Mouse (Mus musculus) liver, embryonic 13.5 days (tissue): Measurements from ENCODE around the gene Padi2. TPM values are rescaled to one million over a fixed set of nuclear protein-coding genes. Genes with fewer than 3 reads are reported as not detected.
A peak's percentile ranks its signal among the peaks of the same experiment; 100 is the strongest.

Experiments
- ATAC-seq: fragments of 200-750 bp; cut with Nextera tagmentation; 2 replicates; pipeline ENCODE4 v1.8.0; 2017; ENCODE audit warnings: low read depth, mild to moderate bottlenecking, moderate number of reproducible peaks, moderate library complexity
- DNase-seq: peaks from one replicate; pipeline ENCODE4 v3.0.0; 2022
- H3K27ac ChIP-seq: fragments of 300-500 bp; sonication (generic); 2 replicates; pipeline ENCODE4 v1.5.1; 2015; ENCODE audit warnings: moderate library complexity, mild to moderate bottlenecking, inconsistent platforms
- H3K27me3 ChIP-seq: fragments of 300-500 bp; sonication (generic); 2 replicates; pipeline ENCODE4 v1.6.1; 2015; ENCODE audit warnings: mild to moderate bottlenecking, inconsistent platforms
- H3K36me3 ChIP-seq: fragments of 300-500 bp; sonication (generic); 2 replicates; pipeline ENCODE4 v1.6.1; 2015; ENCODE audit warnings: mild to moderate bottlenecking, inconsistent platforms
- H3K4me1 ChIP-seq: fragments of 300-500 bp; sonication (generic); replicated peaks from 2 replicates; pipeline ENCODE4 v1.6.1; 2015; ENCODE audit warnings: inconsistent platforms
- H3K4me2 ChIP-seq: fragments of 300-500 bp; sonication (generic); 2 replicates; pipeline ENCODE4 v1.6.1; 2015; ENCODE audit warnings: inconsistent platforms, mild to moderate bottlenecking, moderate library complexity
- H3K4me3 ChIP-seq: fragments of 300-500 bp; sonication (generic); replicated peaks from 2 replicates; pipeline ENCODE4 v1.5.1; 2015; ENCODE audit warnings: mild to moderate bottlenecking, inconsistent platforms
- H3K9ac ChIP-seq: fragments of 300-500 bp; sonication (generic); 2 replicates; pipeline ENCODE4 v1.6.1; 2015; ENCODE audit warnings: mild to moderate bottlenecking, inconsistent platforms
- H3K9me3 ChIP-seq: fragments of 300-500 bp; sonication (generic); replicated peaks from 2 replicates; pipeline ENCODE4 v1.6.1; 2016; ENCODE audit warnings: inconsistent platforms
- WGBS: fragments of 180-500 bp; shearing (Covaris S2); methylation state at CpG from one replicate; pipeline ENCODE4 v1.1.7; 2015; ENCODE audit not compliant: insufficient replicate concordance; 5-methylcytosine and 5-hydroxymethylcytosine counted together
- polyA plus RNA-seq: library from polyadenylated mRNA; unstranded; fragments of >200 nt; fragmentation: Nextera tagmentation; extraction: Ambion mirVana; gene quantifications from 2 replicates; pipeline ENCODE4 v1.2.1, GENCODE M21; 2015

Padi2 gene
- polyA plus RNA-seq, 1 experiment from 2014 or later = 1.9 TPM

DNA sequence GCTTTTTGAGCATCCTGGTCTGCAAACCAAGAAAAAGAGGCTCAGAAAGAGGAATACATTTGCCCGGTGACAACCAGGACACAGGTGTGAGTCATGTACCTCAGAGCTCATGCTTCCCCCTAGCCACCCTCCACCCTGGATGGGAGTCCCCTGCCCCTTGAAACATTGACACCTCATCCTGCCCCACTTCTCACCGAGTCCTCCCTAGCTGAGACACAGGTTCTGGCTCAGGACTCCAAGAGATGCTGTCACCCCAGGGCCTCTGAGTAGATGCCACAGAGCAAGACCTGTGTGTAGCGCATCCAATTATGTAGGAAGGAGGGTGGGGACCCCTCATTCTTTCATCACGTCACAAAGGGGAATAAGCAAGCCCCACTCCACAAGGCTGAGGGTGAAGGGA lies 3.4 kb downstream of the Padi2 start:
- Histone ChIP-seq H3K27ac (no peak overlapping the region), H3K4me1 (peaks cover 46% of the 10 kb centered on the region), H3K4me3 (no peak overlapping the region), H3K27me3 (peaks cover 47% of the 10 kb centered on the region), H3K36me3 (no peaks in the 10 kb centered on the region), H3K4me2 (no peak overlapping the region), H3K9me3 (no peaks in the 10 kb centered on the region), H3K9ac (no peak overlapping the region)
- no peak for ATAC-seq
- WGBS = 71% methylated on average over 4 of the region's 4 CpGs
- no peak for DNase-seq

DNA sequence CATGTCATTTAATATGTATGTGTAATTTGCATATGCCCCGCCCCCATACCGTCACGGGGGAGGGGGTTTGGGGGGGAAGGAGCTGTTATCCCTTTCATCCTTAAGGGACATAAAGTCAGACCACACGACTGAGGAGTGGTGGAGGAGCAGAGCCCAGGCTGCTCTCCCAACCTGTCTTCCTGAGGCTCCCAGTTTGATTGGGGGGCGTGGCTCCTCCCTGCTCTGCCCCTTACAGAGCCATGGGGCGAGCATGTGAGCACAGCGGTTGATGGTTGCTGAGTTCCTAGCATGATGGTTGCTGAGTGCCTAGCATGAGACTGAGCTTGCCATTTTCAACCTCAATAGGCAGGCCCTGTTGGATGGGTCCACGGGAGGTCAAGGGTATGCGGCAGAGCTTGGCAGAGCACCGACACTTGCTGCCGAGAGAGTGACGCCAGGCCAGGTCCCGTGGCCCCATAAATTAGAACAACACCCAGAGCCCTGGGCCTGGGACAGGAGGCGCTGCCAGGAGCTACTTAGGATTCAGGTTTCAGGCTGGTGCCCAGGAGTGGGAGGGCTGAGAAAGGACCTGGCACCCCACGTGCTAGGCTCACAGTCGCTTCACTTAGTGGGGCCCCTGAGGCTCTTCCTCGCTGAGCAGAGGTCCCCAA lies 4.6 kb downstream of the Padi2 start:
- no peak for DNase-seq
- Histone ChIP-seq H3K9me3 (no peaks in the 10 kb centered on the region), H3K4me2 (0 out of 2 replicates have a peak overlapping the region, but pooled peaks have one; percentile 26), H3K36me3 (no peaks in the 10 kb centered on the region), H3K27ac (no peak overlapping the region), H3K4me3 (peak overlapping the region; percentile 19), H3K27me3 (peaks cover 36% of the 10 kb centered on the region), H3K4me1 (peaks cover 36% of the 10 kb centered on the region), H3K9ac (no peak overlapping the region; the same call in 1 of the 2 replicates)
- ATAC-seq = peak; percentile 9; the same call in 1 of the 2 replicates
- 35% methylated on average over 17 of the region's 17 CpGs for WGBS

DNA sequence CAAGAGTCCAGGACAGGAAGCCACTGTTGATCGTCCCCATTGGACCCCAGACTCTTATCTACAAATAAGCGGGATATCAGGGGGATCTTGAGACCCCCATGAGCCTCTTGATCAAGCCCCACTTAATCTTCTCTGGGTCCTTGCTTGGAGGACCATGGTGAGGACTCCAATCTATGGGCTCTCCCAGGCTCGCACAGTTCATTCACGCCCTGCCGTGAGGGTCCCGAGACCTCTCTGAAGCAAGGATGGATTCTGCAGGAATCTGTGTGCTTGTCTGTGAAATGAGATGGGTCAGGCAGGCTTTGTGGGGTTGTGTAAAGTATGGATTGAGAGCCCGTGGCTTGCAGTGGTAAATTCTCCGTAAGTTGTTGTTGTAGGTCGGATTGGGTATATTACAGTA lies 5.3 kb downstream of the Padi2 start:
- no peak for ATAC-seq
- H3K4me3 ChIP-seq = no peak overlapping the region
- no peak overlapping the region for H3K9ac ChIP-seq
- H3K36me3 ChIP-seq = no peaks in the 10 kb centered on the region
- H3K4me1 ChIP-seq = peaks cover 30% of the 10 kb centered on the region
- no peak overlapping the region for H3K4me2 ChIP-seq
- peaks cover 32% of the 10 kb centered on the region for H3K27me3 ChIP-seq
- H3K27ac ChIP-seq = no peak overlapping the region
- 78% methylated on average over 9 of the region's 9 CpGs for WGBS
- no peak for DNase-seq
- no peaks in the 10 kb centered on the region for H3K9me3 ChIP-seq

DNA sequence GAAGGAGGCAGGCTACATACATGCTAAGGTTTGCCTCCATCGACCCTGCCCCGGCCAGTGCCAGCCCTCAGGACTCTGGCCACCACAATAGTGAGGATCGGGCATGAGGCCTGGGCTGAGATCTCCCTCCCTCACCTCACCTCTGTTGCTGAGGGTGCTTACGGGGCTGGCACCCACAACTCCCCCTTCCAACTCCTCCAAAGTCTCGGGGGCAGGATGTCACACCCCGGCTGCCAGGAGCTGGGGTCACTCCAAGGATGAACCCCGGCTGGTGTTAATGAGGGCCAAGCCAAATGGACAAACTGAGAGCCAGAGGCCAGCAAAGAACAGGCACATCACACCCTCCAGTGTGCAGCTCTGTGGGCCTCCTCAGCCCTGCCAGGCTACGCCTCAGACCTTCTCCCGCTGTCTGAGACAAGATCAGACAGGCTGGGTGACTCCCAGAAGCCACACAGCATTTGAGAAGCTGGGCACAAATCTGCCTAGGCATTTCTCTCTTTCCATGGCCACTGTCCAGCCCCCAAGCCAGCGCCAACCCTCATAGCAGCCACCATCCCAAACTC lies 6.2 kb downstream of the Padi2 start:
- Histone ChIP-seq H3K36me3 (no peaks in the 10 kb centered on the region), H3K4me3 (no peak overlapping the region), H3K27ac (no peak overlapping the region), H3K4me2 (no peak overlapping the region), H3K27me3 (peaks cover 25% of the 10 kb centered on the region), H3K9me3 (no peaks in the 10 kb centered on the region), H3K4me1 (peaks cover 26% of the 10 kb centered on the region), H3K9ac (no peak overlapping the region)
- ATAC-seq (no peak), DNase-seq (no peak)
- WGBS = 69% methylated on average over 10 of the region's 10 CpGs

DNA sequence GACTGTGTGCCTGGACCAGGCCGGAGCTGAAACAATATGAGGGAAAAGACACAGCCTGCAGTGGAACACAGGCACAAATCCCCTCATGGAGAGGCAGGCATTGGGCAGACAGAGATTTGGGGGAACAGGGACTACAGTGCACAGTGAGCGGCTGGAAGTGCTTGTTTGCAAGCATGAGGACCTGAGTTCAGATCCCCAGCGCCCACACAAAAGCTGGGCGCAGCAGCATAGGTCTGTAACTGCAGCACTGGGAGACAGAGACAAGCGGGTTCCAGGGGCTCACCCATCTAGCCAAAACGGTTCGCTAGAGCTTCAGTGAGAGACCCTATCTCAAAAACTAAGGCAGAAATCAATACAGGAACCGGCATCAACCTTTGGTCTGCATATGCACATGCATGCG lies 7.4 kb downstream of the Padi2 start:
- H3K36me3 ChIP-seq = no peaks in the 10 kb centered on the region
- H3K27me3 ChIP-seq = peaks cover 14% of the 10 kb centered on the region
- ATAC-seq (no peak), DNase-seq (no peak)
- H3K9me3 ChIP-seq = no peaks in the 10 kb centered on the region
- 71% methylated on average over 9 of the region's 9 CpGs for WGBS
- H3K4me3 ChIP-seq = no peak overlapping the region
- peaks cover 14% of the 10 kb centered on the region for H3K4me1 ChIP-seq
- H3K4me2 ChIP-seq = no peak overlapping the region
- H3K9ac ChIP-seq = no peak overlapping the region
- no peak overlapping the region for H3K27ac ChIP-seq

DNA sequence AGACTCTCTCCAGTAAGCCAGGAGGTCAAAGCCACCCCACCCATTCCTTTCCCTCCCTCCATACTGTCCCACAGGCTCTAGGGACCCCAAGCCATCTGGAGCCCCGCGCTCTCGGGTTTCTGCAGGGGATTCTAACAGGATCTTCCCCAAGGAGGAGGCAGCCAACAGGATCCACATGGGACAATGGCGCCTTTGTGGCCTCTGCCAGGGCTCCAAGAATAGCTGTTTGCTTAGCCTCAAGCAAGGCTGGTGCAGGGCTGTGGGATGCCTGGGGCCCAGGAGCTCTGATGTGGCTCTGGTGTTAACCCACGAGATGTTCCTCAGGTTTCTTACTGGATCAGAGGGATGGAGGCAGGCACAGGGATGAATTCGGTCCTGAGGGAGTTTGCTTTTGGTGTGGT lies 8.6 kb downstream of the Padi2 start:
- H3K4me1 ChIP-seq = peaks cover 9% of the 10 kb centered on the region
- ATAC-seq = no peak
- H3K4me3 ChIP-seq = no peak overlapping the region
- no peaks in the 10 kb centered on the region for H3K36me3 ChIP-seq
- no peaks in the 10 kb centered on the region for H3K9me3 ChIP-seq
- peaks cover 5% of the 10 kb centered on the region; the same call in 1 of the 2 replicates for H3K27me3 ChIP-seq
- no peak overlapping the region for H3K27ac ChIP-seq
- no peak overlapping the region for H3K4me2 ChIP-seq
- 62% methylated on average over 6 of the region's 6 CpGs for WGBS
- DNase-seq = no peak
- no peak overlapping the region for H3K9ac ChIP-seq

DNA sequence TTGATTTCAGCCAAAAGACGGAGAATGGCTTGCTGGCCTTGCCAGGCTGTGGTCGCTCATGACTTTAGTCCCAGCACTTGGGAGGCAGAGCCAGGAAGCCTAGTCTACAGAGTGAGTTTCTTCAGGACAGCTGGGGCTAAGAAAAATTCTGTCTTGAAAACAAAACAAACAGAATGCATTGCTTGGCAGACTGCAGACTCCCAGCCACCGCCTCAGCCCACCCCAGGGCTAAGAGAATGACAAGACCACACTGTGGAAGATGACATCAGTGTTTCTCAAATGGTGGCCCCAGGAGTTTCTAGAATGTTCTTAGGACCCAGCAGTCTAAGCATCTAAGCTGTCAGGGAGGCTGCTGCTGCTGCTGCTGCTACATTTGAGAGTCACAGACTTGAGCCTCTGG lies 9.1 kb downstream of the Padi2 start:
- Histone ChIP-seq H3K4me3 (no peak overlapping the region), H3K27ac (no peak overlapping the region), H3K27me3 (peaks cover 5% of the 10 kb centered on the region; the same call in 1 of the 2 replicates), H3K9me3 (no peaks in the 10 kb centered on the region), H3K36me3 (no peaks in the 10 kb centered on the region), H3K4me1 (peaks cover 12% of the 10 kb centered on the region), H3K4me2 (no peak overlapping the region), H3K9ac (no peak overlapping the region)
- 81% methylated on average over 3 of the region's 3 CpGs for WGBS
- ATAC-seq (no peak), DNase-seq (no peak)

DNA sequence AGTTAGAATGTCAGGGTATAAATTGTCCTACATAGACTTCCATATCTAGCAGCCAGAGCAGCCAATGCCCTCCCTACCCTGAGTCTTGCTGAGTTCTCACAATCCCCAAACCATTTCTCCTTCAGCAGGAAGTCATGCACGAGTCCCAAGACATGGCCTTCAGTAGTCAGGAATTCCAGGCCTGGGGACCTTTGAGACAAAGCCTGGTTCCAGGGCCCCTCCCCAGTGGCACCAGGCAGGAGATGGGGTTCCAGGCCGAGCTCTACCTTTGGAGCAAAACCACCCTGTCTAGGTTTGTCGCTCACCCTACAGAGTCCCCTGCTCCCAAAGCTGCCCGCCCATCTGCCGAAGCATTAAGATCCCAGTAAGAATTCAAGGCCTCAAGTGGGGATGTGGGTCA lies 10.2 kb downstream of the Padi2 start:
- no peak overlapping the region for H3K4me2 ChIP-seq
- H3K4me1 ChIP-seq = peaks cover 6% of the 10 kb centered on the region
- peaks cover 5% of the 10 kb centered on the region; the same call in 1 of the 2 replicates for H3K27me3 ChIP-seq
- H3K27ac ChIP-seq = no peak overlapping the region
- H3K36me3 ChIP-seq = no peaks in the 10 kb centered on the region
- 67% methylated on average over 5 of the region's 5 CpGs for WGBS
- H3K9me3 ChIP-seq = no peaks in the 10 kb centered on the region
- no peak for ATAC-seq
- no peak overlapping the region for H3K9ac ChIP-seq
- H3K4me3 ChIP-seq = no peak overlapping the region
- DNase-seq = no peak

DNA sequence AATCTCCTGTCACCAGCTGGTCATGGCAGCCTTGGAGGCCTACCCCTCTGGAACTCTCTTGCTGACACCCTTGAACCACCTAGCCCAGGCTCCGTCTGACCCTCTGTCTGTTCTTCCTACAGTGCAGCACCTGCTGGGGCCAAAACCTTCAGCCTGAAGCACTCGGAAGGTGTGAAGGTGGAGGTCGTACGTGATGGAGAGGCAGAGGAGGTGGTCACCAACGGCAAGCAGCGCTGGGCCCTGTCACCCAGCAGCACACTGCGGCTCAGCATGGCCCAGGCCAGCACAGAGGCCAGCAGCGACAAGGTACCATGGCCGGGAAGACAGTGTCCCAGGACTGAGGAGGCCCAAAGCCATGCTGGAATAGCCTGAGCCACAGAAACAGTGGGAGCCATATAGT lies 11.3 kb downstream of the Padi2 start:
- no peak for DNase-seq
- H3K4me1 ChIP-seq = peaks cover 6% of the 10 kb centered on the region
- no peaks in the 10 kb centered on the region for H3K9me3 ChIP-seq
- no peak overlapping the region for H3K9ac ChIP-seq
- H3K4me2 ChIP-seq = no peak overlapping the region
- H3K27me3 ChIP-seq = peaks cover 5% of the 10 kb centered on the region; the same call in 1 of the 2 replicates
- 75% methylated on average over 9 of the region's 9 CpGs for WGBS
- no peak overlapping the region for H3K27ac ChIP-seq
- H3K4me3 ChIP-seq = no peak overlapping the region
- no peaks in the 10 kb centered on the region for H3K36me3 ChIP-seq
- ATAC-seq = no peak

DNA sequence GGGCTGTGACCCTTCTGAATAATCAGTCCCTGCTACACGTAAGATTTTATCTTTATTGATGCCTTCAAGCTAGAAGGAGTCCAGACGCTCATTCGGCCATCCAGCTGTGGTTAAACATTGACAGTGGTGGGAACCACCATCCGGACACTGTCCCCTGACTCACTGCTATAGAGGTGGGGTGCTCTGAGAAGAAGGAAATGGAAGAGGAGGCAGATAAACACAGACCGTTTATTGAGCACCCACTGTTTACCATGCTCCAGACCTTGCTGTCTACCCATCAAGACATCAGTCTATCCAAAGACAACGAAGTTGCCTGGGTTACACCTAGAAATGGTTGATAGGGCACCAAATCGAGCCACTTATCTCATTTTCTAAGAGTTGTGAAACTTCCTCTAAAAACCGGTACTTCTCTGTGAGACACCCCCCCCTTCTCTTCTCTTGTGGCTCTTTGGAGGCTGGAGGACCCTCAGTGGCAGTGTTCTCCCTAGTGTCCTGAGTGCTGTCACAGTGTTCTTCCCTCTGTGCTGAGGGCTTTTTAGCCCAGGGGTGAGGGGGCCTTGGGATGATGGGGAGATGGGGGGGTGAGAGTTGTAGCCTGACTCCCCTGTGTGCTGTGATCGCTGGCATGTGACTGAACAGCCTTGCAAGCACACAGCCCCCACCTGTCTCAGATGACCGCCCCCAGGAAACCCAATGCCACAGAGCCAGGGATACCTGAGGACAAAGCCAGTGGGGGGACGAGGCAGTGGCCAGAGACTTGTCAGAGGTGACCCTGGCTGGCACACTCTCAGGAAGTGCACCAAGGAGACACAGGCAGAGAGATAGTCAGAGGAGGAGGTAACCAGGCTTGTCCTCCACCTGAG lies 14.1 kb downstream of the Padi2 start:
- H3K9ac ChIP-seq = no peak overlapping the region
- no peaks in the 10 kb centered on the region for H3K9me3 ChIP-seq
- H3K27ac ChIP-seq = no peak overlapping the region
- 14% methylated on average over 11 of the region's 11 CpGs for WGBS
- DNase-seq = no peak
- H3K27me3 ChIP-seq = 0 out of 2 replicates have a peak, but pooled peaks cover 3% of the 10 kb centered on the region
- H3K4me3 ChIP-seq = no peak overlapping the region
- no peak for ATAC-seq
- peaks cover 6% of the 10 kb centered on the region for H3K4me1 ChIP-seq
- no peak overlapping the region for H3K4me2 ChIP-seq
- no peaks in the 10 kb centered on the region for H3K36me3 ChIP-seq

DNA sequence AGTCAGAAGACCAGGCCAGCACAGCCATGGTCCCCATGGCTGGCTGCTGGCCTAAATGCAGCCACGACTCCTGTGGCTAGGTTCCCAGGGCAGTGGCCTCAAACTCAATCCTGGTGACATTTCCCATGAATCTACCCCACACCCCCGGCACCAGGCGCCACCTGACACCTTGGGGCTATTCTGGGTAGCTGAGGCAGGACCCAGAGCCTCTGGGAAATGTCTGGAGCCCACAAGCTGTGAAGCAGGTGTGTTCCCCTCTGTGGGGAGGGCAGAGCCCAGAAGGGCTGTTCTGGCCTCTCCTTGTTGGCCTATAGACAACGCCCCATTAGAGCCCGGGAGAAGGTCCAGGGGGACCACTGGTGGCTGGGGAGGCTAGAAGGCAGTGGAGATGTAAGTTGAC lies 16.4 kb downstream of the Padi2 start:
- Histone ChIP-seq H3K9me3 (no peaks in the 10 kb centered on the region), H3K27me3 (no peaks in the 10 kb centered on the region), H3K4me3 (no peak overlapping the region), H3K9ac (no peak overlapping the region), H3K4me2 (no peak overlapping the region), H3K27ac (no peak overlapping the region), H3K4me1 (peaks cover 6% of the 10 kb centered on the region), H3K36me3 (no peaks in the 10 kb centered on the region)
- 66% methylated on average over 5 of the region's 5 CpGs for WGBS
- ATAC-seq (no peak), DNase-seq (no peak)
